Mouse (Mus musculus): ENCODE results near the gene Tuba4a. TPM values are rescaled to one million over a fixed set of nuclear protein-coding genes. Genes with fewer than 3 reads are reported as not detected.

Gene Tuba4a
- polyA plus RNA-seq, 1 experiment, result 188 TPM

- H3K27me3 ChIP-seq (ENCODE audit: control insufficient read depth, insufficient read depth, low read length), result no peaks in the 10 kb centered on the region
- no peak for TF ChIP-seq POLR2A (IDR thresholded peaks at IDR 0.05; ENCODE audit: low read depth, low read length)
- TF ChIP-seq CTCF (IDR thresholded peaks at IDR 0.05; ENCODE audit: extremely low read depth, insufficient read length, insufficient replicate concordance, low read depth, low read length), result no peak
- WGBS, result 4% methylated on average over 17 of the region's 17 CpGs
- peaks cover 39% of the 10 kb centered on the region for H3K4me1 ChIP-seq (ENCODE audit: control insufficient read depth, insufficient read depth, insufficient read length, low read length)
- peak overlapping the region; percentile 88 for H3K4me3 ChIP-seq (ENCODE audit: low read depth, low read length)
- peak overlapping the region; percentile 49 for H3K27ac ChIP-seq (ENCODE audit: insufficient read depth, low read depth, low read length)
- H3K36me3 ChIP-seq (ENCODE audit: control insufficient read depth, insufficient read depth, low read length), result peaks cover 36% of the 10 kb centered on the region
Observed at GRCm38 (mm10) chr1:75211141-75211708, 8.4 kb downstream of the Tuba4a start.

- Histone ChIP-seq H3K27me3 (ENCODE audit: control insufficient read depth, insufficient read depth, low read length) (no peaks in the 10 kb centered on the region), H3K4me3 (ENCODE audit: low read depth, low read length) (peak within 1 kb of the TSS; percentile 88), H3K36me3 (ENCODE audit: control insufficient read depth, insufficient read depth, low read length) (peaks cover 28% of the 10 kb centered on the region), H3K4me1 (ENCODE audit: control insufficient read depth, insufficient read depth, insufficient read length, low read length) (peaks cover 32% of the 10 kb centered on the region), H3K27ac (ENCODE audit: insufficient read depth, low read depth, low read length) (peak within 1 kb of the TSS; percentile 49)
- no peak for TF ChIP-seq CTCF (IDR thresholded peaks at IDR 0.05; ENCODE audit: extremely low read depth, insufficient read length, insufficient replicate concordance, low read depth, low read length)
- peak; percentile 67 for TF ChIP-seq POLR2A (IDR thresholded peaks at IDR 0.05; ENCODE audit: low read depth, low read length)
- WGBS, result 4% methylated on average over 42 of the region's 42 CpGs
Observed at GRCm38 (mm10) chr1:75210136-75211087, 9.3 kb downstream of the Tuba4a start, which contains the start of the genes Glb1l and Stk16. TSS of gene Glb1l (minus strand) at chr1:75210813. TSS of gene Stk16 (plus strand) at chr1:75210838.

GRCm38 (mm10) chr1:75208967-75209678, 10.5 kb downstream of the Tuba4a start:
- H3K4me1 ChIP-seq (ENCODE audit: control insufficient read depth, insufficient read depth, insufficient read length, low read length), result peaks cover 26% of the 10 kb centered on the region
- H3K27ac ChIP-seq (ENCODE audit: insufficient read depth, low read depth, low read length), result peak overlapping the region; percentile 19; the same call in 1 of the 2 replicates
- peak overlapping the region; percentile 60 for H3K4me3 ChIP-seq (ENCODE audit: low read depth, low read length)
- H3K36me3 ChIP-seq (ENCODE audit: control insufficient read depth, insufficient read depth, low read length), result peaks cover 18% of the 10 kb centered on the region
- no peak for TF ChIP-seq POLR2A (IDR thresholded peaks at IDR 0.05; ENCODE audit: low read depth, low read length)
- no peaks in the 10 kb centered on the region for H3K27me3 ChIP-seq (ENCODE audit: control insufficient read depth, insufficient read depth, low read length)
- 21% methylated on average over 34 of the region's 34 CpGs for WGBS

- H3K4me3 ChIP-seq (ENCODE audit: low read depth, low read length), result no peak overlapping the region
- H3K27me3 ChIP-seq (ENCODE audit: control insufficient read depth, insufficient read depth, low read length), result no peaks in the 10 kb centered on the region
- H3K27ac ChIP-seq (ENCODE audit: insufficient read depth, low read depth, low read length), result peak overlapping the region; percentile 87
- H3K4me1 ChIP-seq (ENCODE audit: control insufficient read depth, insufficient read depth, insufficient read length, low read length), result peaks cover 10% of the 10 kb centered on the region; the same call in 1 of the 2 replicates
- 36% methylated on average over 1 of the region's 1 CpGs for WGBS
- H3K36me3 ChIP-seq (ENCODE audit: control insufficient read depth, insufficient read depth, low read length), result peaks cover 32% of the 10 kb centered on the region
- TF ChIP-seq POLR2A (IDR thresholded peaks at IDR 0.05; ENCODE audit: low read depth, low read length) (no peak), CTCF (IDR thresholded peaks at IDR 0.05; ENCODE audit: extremely low read depth, insufficient read length, insufficient replicate concordance, low read depth, low read length) (no peak)
Observed at GRCm38 (mm10) chr1:75201236-75201635, 18.4 kb downstream of the Tuba4a start.

- no peaks in the 10 kb centered on the region for H3K27me3 ChIP-seq (ENCODE audit: control insufficient read depth, insufficient read depth, low read length)
- WGBS, result under 1% methylated on average over 19 of the region's 19 CpGs
- peaks cover 29% of the 10 kb centered on the region for H3K36me3 ChIP-seq (ENCODE audit: control insufficient read depth, insufficient read depth, low read length)
- TF ChIP-seq POLR2A (IDR thresholded peaks at IDR 0.05; ENCODE audit: low read depth, low read length) (no peak; the same call in 1 of the 2 replicates), CTCF (IDR thresholded peaks at IDR 0.05; ENCODE audit: extremely low read depth, insufficient read length, insufficient replicate concordance, low read depth, low read length) (no peak)
- H3K27ac ChIP-seq (ENCODE audit: insufficient read depth, low read depth, low read length), result peak overlapping the region; percentile 97
- peak overlapping the region; percentile 78 for H3K4me3 ChIP-seq (ENCODE audit: low read depth, low read length)
- peaks cover 9% of the 10 kb centered on the region for H3K4me1 ChIP-seq (ENCODE audit: control insufficient read depth, insufficient read depth, insufficient read length, low read length)
Observed at GRCm38 (mm10) chr1:75192452-75192851, 27.2 kb downstream of the Tuba4a start.

- H3K4me1 ChIP-seq (ENCODE audit: control insufficient read depth, insufficient read depth, insufficient read length, low read length), result peaks cover 9% of the 10 kb centered on the region
- under 1% methylated on average over 56 of the region's 56 CpGs for WGBS
- H3K27me3 ChIP-seq (ENCODE audit: control insufficient read depth, insufficient read depth, low read length), result no peaks in the 10 kb centered on the region
- H3K36me3 ChIP-seq (ENCODE audit: control insufficient read depth, insufficient read depth, low read length), result peaks cover 27% of the 10 kb centered on the region
- peak within 1 kb of the TSS; percentile 97 for H3K27ac ChIP-seq (ENCODE audit: insufficient read depth, low read depth, low read length)
- H3K4me3 ChIP-seq (ENCODE audit: low read depth, low read length), result peak within 1 kb of the TSS; percentile 78
- no peak for TF ChIP-seq CTCF (IDR thresholded peaks at IDR 0.05; ENCODE audit: extremely low read depth, insufficient read length, insufficient replicate concordance, low read depth, low read length)
- TF ChIP-seq POLR2A (IDR thresholded peaks at IDR 0.05; ENCODE audit: low read depth, low read length), result peak; percentile 49; the same call in 1 of the 2 replicates
Observed at GRCm38 (mm10) chr1:75191622-75192402, 27.9 kb downstream of the Tuba4a start, which contains the start of the genes Ankzf1 and Atg9a. TSS of gene Ankzf1 (plus strand) at chr1:75192151. TSS of gene Atg9a (minus strand) at chr1:75192196.
